Mouse (Mus musculus): ENCODE measurements around the gene Ptpre.

- TF ChIP-seq CTCF (IDR thresholded peaks at IDR 0.05; ENCODE audit: low read depth) = no peak
- TF ChIP-seq EP300 (optimal IDR thresholded peaks at IDR 0.05) = no peak
These were observed 123.0 kb downstream of the Ptpre start for GRCm38 (mm10) chr7:135660314-135660713.

Data from stomach, postnatal 0 days (tissue).